Mouse (Mus musculus) cerebellum, postnatal 25 days (tissue): ENCODE measurements around the gene Ftl1-ps1.

Experiments
- DNase-seq, 2 experiments: peaks; one replicate each; pipeline ENCODE4 v3.0.0; 2021; ENCODE audit warnings: mixed read lengths in 2 of 2

Gene Ftl1-ps1

DNA sequence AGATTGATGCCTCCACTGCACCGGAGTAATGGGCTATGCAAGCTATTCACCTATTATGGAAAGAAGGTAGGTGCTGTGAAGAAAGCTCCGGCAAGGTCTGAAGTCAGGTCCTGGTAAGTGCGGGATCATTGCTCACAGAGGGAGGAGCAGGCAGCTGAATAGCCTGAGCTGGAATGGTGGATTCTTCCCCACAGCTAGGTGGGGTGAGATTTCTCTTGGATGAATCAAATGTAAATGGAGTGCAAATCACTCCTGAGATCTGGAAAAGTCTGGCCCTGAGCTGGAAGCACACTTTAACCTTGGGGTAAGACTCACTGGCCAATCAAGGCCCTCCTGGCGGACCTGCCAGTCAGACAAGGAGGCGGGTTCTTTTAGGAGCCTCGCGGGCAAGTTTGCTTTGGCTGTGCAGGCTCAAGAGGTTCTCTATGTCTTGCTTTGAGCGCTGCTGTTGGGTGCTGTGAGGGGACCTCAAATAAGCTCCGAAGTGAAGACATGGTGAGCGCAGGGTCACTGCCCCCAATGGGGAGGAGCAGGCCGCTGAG lies at the start of gene Ftl1-ps1:
Ftl1-ps1 (plus strand) TSS at position 397 of the 542 bp plus-strand sequence.
- DNase-seq, result no peak

DNA sequence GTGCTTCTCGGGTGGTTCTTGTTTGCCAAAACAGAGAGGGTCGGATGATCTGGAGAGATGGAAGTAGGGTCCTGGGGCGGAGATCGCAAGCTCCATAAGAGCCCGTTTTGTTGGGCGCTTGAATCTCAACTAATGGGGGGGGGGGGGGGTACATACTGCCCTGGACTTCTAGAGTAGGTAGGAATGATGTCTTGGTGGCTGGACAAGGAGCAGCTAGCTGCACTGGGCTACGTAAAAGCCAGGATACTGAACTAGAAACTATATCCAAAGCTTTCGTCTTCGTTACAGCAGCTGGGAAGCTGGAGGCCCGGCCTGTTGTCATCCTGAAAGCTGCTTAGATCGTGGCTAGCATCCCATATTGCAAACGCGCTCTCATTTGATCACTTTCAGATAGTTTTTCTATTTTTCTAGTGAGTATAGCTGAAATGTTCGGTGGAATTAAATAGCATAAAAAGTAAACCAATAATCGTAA lies 49.0 kb upstream of the Ftl1-ps1 start:
- DNase-seq, result no peak

DNA sequence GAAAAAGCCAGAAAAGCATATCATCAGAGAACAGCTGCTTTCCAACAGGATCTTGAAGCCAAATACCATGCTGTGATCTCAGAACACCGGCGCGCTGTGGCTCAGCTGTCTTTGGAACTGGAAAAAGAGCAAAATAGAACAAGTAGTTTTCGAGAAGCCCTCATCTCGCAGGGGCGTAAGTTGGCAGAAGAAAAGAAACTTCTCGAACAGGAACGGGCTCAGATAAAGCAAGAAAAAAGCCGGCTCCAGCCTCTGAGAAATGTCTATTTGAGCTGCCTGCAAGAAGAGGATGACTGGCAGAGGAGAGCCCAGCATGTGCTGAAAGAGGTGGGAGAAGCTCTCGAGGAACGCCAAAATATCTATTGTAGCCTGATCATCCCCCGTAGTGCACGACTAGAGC lies 43.0 kb upstream of the Ftl1-ps1 start:
- no peak for DNase-seq

DNA sequence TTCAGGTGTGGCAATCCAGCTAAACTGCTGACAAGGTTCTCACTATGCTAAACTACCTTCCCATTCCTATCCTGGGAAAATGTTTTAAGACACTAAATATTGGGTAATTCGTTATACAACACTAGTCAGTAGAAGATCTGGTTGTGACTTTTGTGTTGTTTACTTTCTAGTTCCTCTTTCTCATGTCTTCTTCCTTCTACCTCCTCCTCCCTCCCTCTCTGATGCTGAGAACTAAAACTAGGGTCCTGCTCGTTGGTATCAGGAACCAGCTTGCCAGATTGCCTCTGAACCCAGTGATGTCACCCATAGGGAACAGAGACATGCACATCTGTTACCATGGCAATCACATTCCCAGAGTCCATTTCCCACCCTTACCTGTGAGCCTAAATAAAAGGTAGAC lies 37.3 kb upstream of the Ftl1-ps1 start:
- no peak for DNase-seq

DNA sequence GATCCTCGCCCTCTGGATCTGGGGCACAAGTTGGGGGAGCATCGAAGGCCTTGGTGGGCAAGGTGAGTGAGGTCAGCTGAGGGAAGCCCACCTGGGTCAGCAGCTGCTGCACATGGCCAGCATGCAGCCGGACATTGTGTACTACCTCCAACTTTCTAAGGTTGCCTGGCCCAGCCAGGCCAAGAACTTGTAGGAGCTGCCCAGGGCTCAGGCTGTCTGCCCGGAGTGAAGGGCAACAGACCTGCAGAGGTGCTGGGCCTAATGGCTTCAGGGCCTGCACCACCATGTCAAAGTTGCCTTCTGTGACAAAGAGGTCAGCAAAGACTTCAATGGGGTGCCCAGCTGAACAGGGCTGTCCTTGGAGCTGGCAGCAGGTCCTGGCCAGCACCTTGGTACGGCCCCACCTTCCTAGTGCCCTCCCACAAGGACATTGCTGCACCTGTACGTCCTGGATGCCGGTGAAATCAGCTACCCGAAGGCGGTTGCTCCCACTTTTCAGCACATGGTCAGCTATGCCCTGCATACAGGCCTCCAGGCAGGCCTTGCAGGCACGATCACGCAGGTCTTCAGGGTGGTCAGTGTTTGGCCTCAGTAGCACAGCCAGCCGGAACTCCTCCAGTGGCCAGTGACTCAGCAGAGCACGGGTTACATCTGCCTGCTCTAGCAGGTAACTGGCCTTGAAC lies 36.2 kb upstream of the Ftl1-ps1 start:
- DNase-seq, result peak; percentile 21 to 22

DNA sequence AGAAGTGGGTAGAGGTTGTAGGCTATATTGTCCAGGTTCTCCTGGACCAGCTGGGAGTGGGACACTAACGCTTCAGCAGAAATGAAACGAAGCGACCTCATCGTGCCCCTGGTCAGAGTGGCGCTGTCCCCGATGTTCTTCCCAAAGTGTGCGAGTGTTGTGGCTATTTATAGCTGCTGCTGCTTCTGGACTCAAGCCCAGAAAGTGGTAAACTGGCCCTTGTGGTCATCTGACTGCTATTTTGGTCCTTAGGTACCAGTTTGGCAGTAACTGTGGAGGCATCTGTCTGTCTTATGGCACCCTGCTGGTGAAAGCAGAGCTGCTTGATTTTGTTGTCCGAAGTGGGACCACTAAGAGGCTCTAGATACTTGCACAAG lies 35.6 kb upstream of the Ftl1-ps1 start, which contains the start of gene Lrrc14b:
Lrrc14b (minus strand) TSS at position 147 of the 377 bp plus-strand sequence.
- DNase-seq, result peak; percentile 35 to 53

DNA sequence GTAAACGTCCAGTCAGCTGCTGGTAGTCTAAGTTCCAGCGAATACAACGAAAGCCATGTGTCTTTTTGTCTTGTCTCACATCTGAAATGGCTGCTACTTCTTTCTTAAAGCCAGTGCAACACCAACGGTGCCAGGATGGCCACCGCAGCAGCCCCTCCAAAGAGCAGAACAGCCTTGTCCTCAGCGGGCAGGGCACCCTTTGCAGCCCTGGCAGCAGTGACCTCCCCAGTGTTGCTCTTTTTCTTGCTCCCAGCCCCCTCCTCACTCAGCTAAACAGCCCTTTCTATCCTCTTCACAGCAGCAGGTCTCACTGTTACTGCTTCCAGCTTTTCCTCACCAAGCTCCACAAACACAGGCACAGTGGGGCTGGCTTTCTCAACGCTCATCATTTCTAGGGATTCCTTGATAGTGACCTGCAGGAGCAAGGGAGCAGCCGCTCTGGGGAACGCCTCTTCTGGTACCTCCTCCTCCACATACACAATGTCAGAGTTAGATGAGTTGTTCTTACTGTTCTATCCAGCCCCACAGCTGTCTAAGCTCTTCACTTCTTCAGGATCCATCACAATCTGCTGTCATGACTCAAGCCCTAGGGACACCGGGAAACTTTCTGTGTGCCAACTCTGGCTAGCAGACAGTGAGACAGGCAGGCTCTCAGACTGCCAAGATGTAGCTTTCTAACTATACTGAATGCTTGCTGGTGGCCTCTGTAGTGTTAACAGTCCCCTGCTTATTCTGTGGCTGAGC lies 17.8 kb upstream of the Ftl1-ps1 start:
- peak; percentile 19 to 25 for DNase-seq

DNA sequence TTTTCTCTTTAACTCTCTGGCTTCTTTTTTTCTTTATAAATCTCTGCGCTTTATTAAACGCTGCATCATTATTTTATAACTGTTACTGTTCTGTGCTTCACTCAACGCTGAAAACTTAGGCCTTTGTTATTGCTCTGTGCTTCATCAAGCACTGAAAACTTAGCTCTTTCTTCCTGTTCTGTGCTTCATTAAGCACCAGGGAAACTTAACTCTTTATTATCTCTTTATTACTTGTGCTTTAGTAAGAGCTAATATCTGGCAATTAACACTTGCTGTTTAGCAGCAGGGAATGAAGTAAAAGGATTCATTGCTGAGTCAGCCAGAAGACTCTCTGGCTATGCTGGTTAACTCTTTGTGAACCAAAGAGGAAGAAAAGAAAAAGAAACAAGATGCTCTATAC lies 17.2 kb upstream of the Ftl1-ps1 start:
- DNase-seq, result no peak

DNA sequence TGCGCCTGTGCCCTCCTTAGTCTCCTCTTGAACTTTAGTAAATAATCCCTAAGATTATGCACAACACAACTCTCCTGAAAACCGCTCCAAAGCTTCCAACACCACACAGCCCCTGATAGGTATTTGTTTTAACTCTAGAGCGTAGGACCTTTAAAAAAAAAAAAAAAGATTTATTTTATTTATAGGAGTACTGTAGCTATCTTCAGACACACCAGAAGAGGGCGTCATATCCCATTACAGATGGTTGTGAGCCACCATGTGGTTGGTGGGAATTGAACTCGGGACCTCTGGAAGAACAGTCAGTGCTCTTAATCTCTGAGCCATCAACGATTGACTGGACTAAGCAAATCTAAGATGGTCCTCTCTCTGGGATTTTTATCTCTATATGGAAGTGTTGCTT lies 9.8 kb upstream of the Ftl1-ps1 start:
- DNase-seq, result no peak

DNA sequence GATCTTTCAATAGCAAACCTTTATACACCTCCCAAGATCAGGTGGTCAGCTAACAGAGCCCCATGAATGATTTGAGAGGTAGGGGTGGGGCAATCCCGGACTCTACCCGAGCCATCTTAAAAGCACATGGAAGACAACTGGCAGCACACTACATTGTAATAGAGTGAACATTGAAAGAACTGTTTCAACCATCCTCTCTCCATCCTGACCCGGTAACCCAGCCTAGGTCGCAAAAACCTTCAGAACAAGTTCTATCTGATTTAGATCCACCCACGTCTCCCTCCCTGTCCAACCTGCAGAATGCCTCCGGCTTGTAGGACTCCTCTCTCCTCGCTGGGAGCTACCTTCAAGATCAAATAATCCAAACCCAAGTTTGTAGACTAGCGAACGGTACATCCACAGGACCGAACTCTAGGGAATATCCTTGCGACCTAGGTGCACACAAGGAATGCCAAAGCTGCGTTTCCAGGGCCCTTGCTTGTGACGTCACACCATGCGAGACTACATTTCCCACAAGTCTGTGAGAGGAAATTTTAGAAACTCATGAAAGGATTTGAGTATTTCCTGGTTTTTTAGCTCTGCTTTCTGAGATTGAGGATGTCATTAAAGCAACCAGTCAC lies 9.0 kb upstream of the Ftl1-ps1 start, which contains the start of gene Zfp72:
Zfp72 (minus strand) TSS at position 466 of the 620 bp plus-strand sequence.
- DNase-seq, result peak; percentile 69 to 82

DNA sequence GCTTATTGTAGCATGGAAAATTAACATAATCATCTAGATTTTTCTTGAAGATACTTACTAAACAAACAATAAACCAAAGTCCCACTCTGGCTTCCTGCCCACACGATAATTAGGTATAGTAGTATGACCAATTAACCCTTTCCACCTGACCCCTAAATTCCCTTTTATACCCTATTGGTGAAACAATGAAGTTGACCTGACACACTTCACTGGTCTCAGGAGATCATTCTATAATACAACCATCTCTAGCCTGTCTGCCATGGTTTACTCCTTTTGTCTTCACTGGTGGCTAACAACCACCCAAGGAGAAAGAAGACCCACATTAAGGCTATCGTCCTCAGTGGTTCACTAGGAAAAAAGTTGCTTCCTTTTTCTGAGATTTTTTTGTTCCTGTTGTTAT lies 8.3 kb upstream of the Ftl1-ps1 start:
- no peak for DNase-seq

DNA sequence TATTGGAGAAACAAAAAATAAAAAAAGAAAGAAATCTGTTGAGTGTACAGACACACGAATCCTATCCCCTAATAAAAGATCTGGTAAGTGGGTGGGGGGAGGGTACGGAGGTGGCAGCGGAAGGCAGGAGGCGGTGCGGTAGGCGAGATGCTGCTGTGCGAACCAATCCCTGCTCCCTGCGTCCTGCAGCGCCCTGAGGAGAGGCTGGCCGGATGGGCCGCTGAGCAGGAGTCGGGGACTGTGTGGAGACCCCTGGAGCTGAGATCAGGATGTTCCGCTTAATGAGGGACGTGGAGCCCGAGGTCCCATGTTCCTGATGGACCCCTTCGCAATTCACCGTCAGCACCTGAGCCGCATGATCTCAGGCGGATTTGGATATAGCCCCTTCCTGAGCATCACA lies 40.4 kb downstream of the Ftl1-ps1 start:
- DNase-seq, result no peak
